Mouse (Mus musculus): ENCODE data around the gene Las1l.
"Not testable (repeated sequence)": the region's sequence is repeated elsewhere in the genome, so short reads cannot be mapped to it uniquely, and the experiment has no call there.

Gene Las1l

GRCm38 (mm10) chrX:95956497-95957293 lies at the start of gene Las1l:
TSS of gene Las1l (minus strand) at chrX:95956962.
- DNase-seq (ENCODE audit: low read depth, low spot score) = peak; percentile 92

- DNase-seq (ENCODE audit: low read depth, low spot score) = no peak
Observed at GRCm38 (mm10) chrX:96006395-96006794, 49.6 kb upstream of the Las1l start.

- no peak for DNase-seq (ENCODE audit: low read depth, low spot score)
Observed at GRCm38 (mm10) chrX:95999601-96000000, 42.8 kb upstream of the Las1l start.

GRCm38 (mm10) chrX:95993206-95993605 lies 36.4 kb upstream of the Las1l start:
- DNase-seq (ENCODE audit: low read depth, low spot score) = no peak

GRCm38 (mm10) chrX:95969936-95970335 lies 13.2 kb upstream of the Las1l start:
- no peak for DNase-seq (ENCODE audit: low read depth, low spot score)

GRCm38 (mm10) chrX:95969116-95969515 lies 12.4 kb upstream of the Las1l start:
- no peak for DNase-seq (ENCODE audit: low read depth, low spot score)

GRCm38 (mm10) chrX:95968594-95968965 lies 11.8 kb upstream of the Las1l start:
- DNase-seq (ENCODE audit: low read depth, low spot score) = peak; percentile 91

- DNase-seq (ENCODE audit: low read depth, low spot score) = peak; percentile 86
Observed at GRCm38 (mm10) chrX:95967847-95968593, 11.3 kb upstream of the Las1l start.

- no peak for DNase-seq (ENCODE audit: low read depth, low spot score)
Observed at GRCm38 (mm10) chrX:95965036-95965435, 8.3 kb upstream of the Las1l start.

- no peak for DNase-seq (ENCODE audit: low read depth, low spot score)
Observed at GRCm38 (mm10) chrX:95963366-95963765, 6.6 kb upstream of the Las1l start.

GRCm38 (mm10) chrX:95957461-95957860 lies 699 bp upstream of the Las1l start:
- not testable (repeated sequence) for DNase-seq (ENCODE audit: low read depth, low spot score)

- peak; percentile 33 for DNase-seq (ENCODE audit: low read depth, low spot score)
Observed at GRCm38 (mm10) chrX:95950776-95951175, 6.0 kb downstream of the Las1l start.

GRCm38 (mm10) chrX:95948135-95948534 lies 8.6 kb downstream of the Las1l start:
- DNase-seq (ENCODE audit: low read depth, low spot score) = no peak

GRCm38 (mm10) chrX:95945496-95945895 lies 11.3 kb downstream of the Las1l start:
- no peak for DNase-seq (ENCODE audit: low read depth, low spot score)

- DNase-seq (ENCODE audit: low read depth, low spot score) = no peak
Observed at GRCm38 (mm10) chrX:95935481-95935880, 21.3 kb downstream of the Las1l start.

GRCm38 (mm10) chrX:95902716-95903115 lies 54.0 kb downstream of the Las1l start:
- no peak for DNase-seq (ENCODE audit: low read depth, low spot score)

Measured in mesoderm, embryonic 11.5 days (tissue).